Mouse (Mus musculus) lung, embryonic 14.5 days (tissue): ENCODE results near the gene Zbtb42. TPM values are rescaled to one million over a fixed set of nuclear protein-coding genes. Genes with fewer than 3 reads are reported as not detected.

Experiments
- ATAC-seq: fragments of 200-750 bp; cut with Nextera tagmentation; 2 replicates; pipeline ENCODE4 v1.8.0; 2017; ENCODE audit warnings: mild to moderate bottlenecking, moderate TSS enrichment, moderate library complexity; ENCODE audit not compliant: insufficient read depth
- DNase-seq: peaks from one replicate; pipeline ENCODE4 v3.0.0-alpha.2; 2015
- H3K27ac ChIP-seq: fragments of 300-500 bp; sonication (generic); 2 replicates; pipeline ENCODE4 v1.5.1; 2014; ENCODE audit warnings: low read depth, mild to moderate bottlenecking, moderate library complexity
- H3K27me3 ChIP-seq: fragments of 300-500 bp; sonication (generic); 2 replicates; pipeline ENCODE4 v1.6.1; 2014; ENCODE audit warnings: low read length, control low read depth; ENCODE audit not compliant: insufficient read depth
- H3K36me3 ChIP-seq: fragments of 300-500 bp; sonication (generic); 2 replicates; pipeline ENCODE4 v1.6.1; 2014; ENCODE audit warnings: control low read depth; ENCODE audit not compliant: insufficient read depth
- H3K4me1 ChIP-seq: fragments of 300-500 bp; sonication (generic); 2 replicates; pipeline ENCODE4 v1.6.1; 2014; ENCODE audit warnings: antibody characterized with exemption, control low read depth; ENCODE audit not compliant: insufficient read depth
- H3K4me2 ChIP-seq: fragments of 300-500 bp; sonication (generic); 2 replicates; pipeline ENCODE4 v1.6.1; 2014; ENCODE audit warnings: mild to moderate bottlenecking
- H3K4me3 ChIP-seq: fragments of 300-500 bp; sonication (generic); 2 replicates; pipeline ENCODE4 v1.5.1; 2014; ENCODE audit warnings: low read depth, low read length
- H3K9ac ChIP-seq: fragments of 300-500 bp; sonication (generic); 2 replicates; pipeline ENCODE4 v1.6.1; 2014
- H3K9me3 ChIP-seq: fragments of 300-500 bp; sonication (generic); 2 replicates; pipeline ENCODE4 v1.6.1; 2016; ENCODE audit warnings: low read depth, low read length, control low read depth
- CTCF ChIP-seq: IDR thresholded peaks from 2 replicates; pipeline ENCODE4 v1.5.1; 2016; ENCODE audit warnings: antibody characterized with exemption, low read depth
- WGBS: fragments of 180-500 bp; shearing (Covaris S2); extraction: QIAGEN DNeasy Blood & Tissue Kit; methylation state at CpG from one replicate; pipeline ENCODE4 v1.1.7; 2014; 5-methylcytosine and 5-hydroxymethylcytosine counted together
- polyA plus RNA-seq: library from polyadenylated mRNA; unstranded; fragments of >200 nt; fragmentation: Nextera tagmentation; extraction: Ambion mirVana; gene quantifications from 2 replicates; pipeline ENCODE4 v1.2.1, GENCODE M21; 2014

Gene Zbtb42
- polyA plus RNA-seq, 1 experiment from 2014 or later, result 6.7 TPM

- 13% methylated on average over 5 of the region's 5 CpGs for WGBS
- peaks cover 92% of the 10 kb centered on the region for H3K36me3 ChIP-seq
- peak overlapping the region; percentile 17; the same call in 1 of the 2 replicates for H3K9ac ChIP-seq
- ATAC-seq (peak; percentile 85), DNase-seq (peak; percentile 98)
- H3K27ac ChIP-seq, result peak overlapping the region; percentile 94
- H3K4me1 ChIP-seq, result peaks cover 59% of the 10 kb centered on the region
- H3K4me2 ChIP-seq, result peak overlapping the region; percentile 57
- no peaks in the 10 kb centered on the region for H3K27me3 ChIP-seq
- H3K4me3 ChIP-seq, result no peak overlapping the region
- H3K9me3 ChIP-seq, result no peaks in the 10 kb centered on the region
- TF ChIP-seq CTCF, result peak; percentile 59
Measured at GRCm38 (mm10) chr12:112660576-112661326, 17.9 kb upstream of the Zbtb42 start.

GRCm38 (mm10) chr12:112661327-112661605 is 17.4 kb upstream of the Zbtb42 start:
- 0 out of 2 replicates have a peak overlapping the region, but pooled peaks have one; percentile 17 for H3K9ac ChIP-seq
- peak overlapping the region; percentile 94 for H3K27ac ChIP-seq
- H3K27me3 ChIP-seq, result no peaks in the 10 kb centered on the region
- peak overlapping the region; percentile 57 for H3K4me2 ChIP-seq
- no peak for TF ChIP-seq CTCF
- no peak overlapping the region for H3K4me3 ChIP-seq
- WGBS, result 25% methylated on average over 3 of the region's 3 CpGs
- ATAC-seq (no peak), DNase-seq (peak; percentile 35)
- peaks cover 64% of the 10 kb centered on the region for H3K4me1 ChIP-seq
- H3K9me3 ChIP-seq, result no peaks in the 10 kb centered on the region
- H3K36me3 ChIP-seq, result peaks cover 92% of the 10 kb centered on the region

GRCm38 (mm10) chr12:112661851-112662250 is 16.8 kb upstream of the Zbtb42 start:
- H3K36me3 ChIP-seq, result peaks cover 92% of the 10 kb centered on the region
- WGBS, result 54% methylated on average over 9 of the region's 9 CpGs

GRCm38 (mm10) chr12:112663303-112663702 is 15.3 kb upstream of the Zbtb42 start:
- H3K36me3 ChIP-seq, result peaks cover 91% of the 10 kb centered on the region
- no peaks in the 10 kb centered on the region for H3K9me3 ChIP-seq
- H3K27me3 ChIP-seq, result no peaks in the 10 kb centered on the region
- no peak overlapping the region for H3K9ac ChIP-seq
- no peak for TF ChIP-seq CTCF
- 74% methylated on average over 11 of the region's 11 CpGs for WGBS
- no peak for DNase-seq
- H3K4me2 ChIP-seq, result peak overlapping the region; percentile 10; the same call in 1 of the 2 replicates
- no peak for ATAC-seq
- peak overlapping the region; percentile 52 for H3K27ac ChIP-seq
- no peak overlapping the region for H3K4me3 ChIP-seq
- peaks cover 72% of the 10 kb centered on the region for H3K4me1 ChIP-seq

More at GRCm38 (mm10) chr12:112661851-112662250, 16.8 kb upstream of the Zbtb42 start:
- ATAC-seq, result no peak
- peak overlapping the region; percentile 57; the same call in 1 of the 2 replicates for H3K4me2 ChIP-seq
- no peaks in the 10 kb centered on the region for H3K9me3 ChIP-seq
- TF ChIP-seq CTCF, result no peak
- H3K4me1 ChIP-seq, result peaks cover 70% of the 10 kb centered on the region
- no peak overlapping the region for H3K4me3 ChIP-seq
- no peaks in the 10 kb centered on the region for H3K27me3 ChIP-seq
- peak overlapping the region; percentile 34 for H3K9ac ChIP-seq
- H3K27ac ChIP-seq, result peak overlapping the region; percentile 94
- no peak for DNase-seq

GRCm38 (mm10) chr12:112663716-112664115 is 14.9 kb upstream of the Zbtb42 start:
- DNase-seq (no peak), ATAC-seq (no peak)
- Histone ChIP-seq H3K4me3 (no peak overlapping the region), H3K36me3 (peaks cover 91% of the 10 kb centered on the region), H3K27me3 (no peaks in the 10 kb centered on the region), H3K9me3 (no peaks in the 10 kb centered on the region), H3K27ac (peak overlapping the region; percentile 52; the same call in 1 of the 2 replicates), H3K9ac (no peak overlapping the region), H3K4me1 (peaks cover 72% of the 10 kb centered on the region), H3K4me2 (0 out of 2 replicates have a peak overlapping the region, but pooled peaks have one; percentile 1)
- TF ChIP-seq CTCF, result no peak
- 74% methylated on average over 12 of the region's 12 CpGs for WGBS

GRCm38 (mm10) chr12:112664124-112664523 is 14.5 kb upstream of the Zbtb42 start:
- peaks cover 91% of the 10 kb centered on the region for H3K36me3 ChIP-seq

GRCm38 (mm10) chr12:112664656-112665055 is 14.0 kb upstream of the Zbtb42 start:
- Histone ChIP-seq H3K36me3 (peaks cover 91% of the 10 kb centered on the region), H3K4me2 (peak overlapping the region; percentile 42), H3K9me3 (no peaks in the 10 kb centered on the region), H3K4me1 (peaks cover 68% of the 10 kb centered on the region), H3K9ac (no peak overlapping the region), H3K27ac (peak overlapping the region; percentile 85), H3K4me3 (no peak overlapping the region), H3K27me3 (no peaks in the 10 kb centered on the region)
- DNase-seq (no peak), ATAC-seq (no peak)
- WGBS, result 25% methylated on average over 5 of the region's 5 CpGs
- no peak for TF ChIP-seq CTCF

More at GRCm38 (mm10) chr12:112664124-112664523, 14.5 kb upstream of the Zbtb42 start:
- H3K4me1 ChIP-seq, result peaks cover 69% of the 10 kb centered on the region
- 0 out of 2 replicates have a peak overlapping the region, but pooled peaks have one; percentile 1 for H3K4me2 ChIP-seq
- no peak overlapping the region for H3K9ac ChIP-seq
- 29% methylated on average over 2 of the region's 2 CpGs for WGBS
- H3K27ac ChIP-seq, result peak overlapping the region; percentile 52; the same call in 1 of the 2 replicates
- DNase-seq (peak; percentile 32), ATAC-seq (no peak)
- no peak overlapping the region for H3K4me3 ChIP-seq
- H3K27me3 ChIP-seq, result no peaks in the 10 kb centered on the region
- peak; percentile 10; the same call in 1 of the 2 replicates for TF ChIP-seq CTCF
- H3K9me3 ChIP-seq, result no peaks in the 10 kb centered on the region
